Mouse (Mus musculus): ENCODE data around the gene Rnf220.

GRCm38 (mm10) chr4:117479951-117480350 lies 16.9 kb downstream of the Rnf220 start:
- TF ChIP-seq CTCF (IDR thresholded peaks at IDR 0.05; ENCODE audit: extremely low read depth, insufficient read length, insufficient replicate concordance, low read depth, low read length): no peak
- TF ChIP-seq POLR2A (IDR thresholded peaks at IDR 0.05; ENCODE audit: low read depth, low read length): no peak

Data from small intestine, adult 2 months (tissue).